Mouse (Mus musculus): Measurements from ENCODE around the gene Cmss1.

DNA sequence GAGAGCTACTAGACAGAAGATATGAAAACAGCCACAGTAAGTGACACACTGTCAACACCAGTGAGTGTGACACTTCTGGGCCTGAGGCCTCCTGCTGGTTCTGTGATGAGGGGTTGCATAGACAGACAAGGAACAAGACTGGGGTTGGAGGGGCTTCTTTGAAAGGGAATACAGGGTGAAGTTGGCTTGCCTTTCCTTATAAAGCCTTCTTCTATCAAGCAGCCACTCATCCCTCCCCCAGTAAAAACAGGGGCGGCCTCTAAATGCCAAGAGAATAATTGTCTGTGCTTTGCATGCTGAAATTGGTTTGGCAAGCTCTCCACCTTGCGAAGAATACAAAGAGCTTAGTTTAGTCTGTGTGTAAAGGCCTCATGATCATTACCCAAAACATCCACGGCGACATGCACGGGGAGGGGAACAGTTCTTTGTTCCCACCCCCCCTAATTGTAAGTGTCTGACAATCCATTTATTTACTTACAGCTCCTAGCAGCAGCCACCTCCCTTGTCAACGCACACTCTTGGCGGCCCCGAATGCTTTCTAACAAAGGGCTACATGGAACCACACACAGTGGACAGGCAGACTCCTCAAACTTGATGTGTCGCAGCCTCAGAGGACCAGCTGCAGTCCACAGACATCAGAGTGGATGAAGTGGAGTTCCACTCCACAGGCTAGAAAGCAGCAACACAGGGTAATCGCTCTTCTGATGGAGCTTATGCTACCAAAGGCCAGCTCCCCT, 110.1 kb downstream of the Cmss1 start:
- TF ChIP-seq CTCF (IDR thresholded peaks at IDR 0.05; ENCODE audit: low read depth) (no peak), EP300 (IDR thresholded peaks at IDR 0.05; ENCODE audit: low read depth) (no peak)
